Mouse (Mus musculus) T-helper 1 cell (primary cell): ENCODE results near the gene Rbl1.

Experiments used
- in situ Hi-C: fragments of 300-600 bp; cut with MboI, MseI; formaldehyde crosslinking; loops from one replicate; pipeline ENCODE4 v1.15.1; 2025; ENCODE audit warnings: high pct_unique_total_duplicates

Rbl1 gene

GRCm38 (mm10) chr2:157134479-157134931 lies 69.8 kb downstream of the Rbl1 start:
- in situ Hi-C loops = no loop called here

- in situ Hi-C loops = no loop called here
Observed at GRCm38 (mm10) chr2:157133769-157134478, 70.4 kb downstream of the Rbl1 start.

GRCm38 (mm10) chr2:157132686-157133540 lies 71.4 kb downstream of the Rbl1 start:
- in situ Hi-C loops = no loop called here

GRCm38 (mm10) chr2:157132086-157132485 lies 72.2 kb downstream of the Rbl1 start:
- in situ Hi-C loops = no loop called here

GRCm38 (mm10) chr2:157130813-157131514 lies 73.4 kb downstream of the Rbl1 start:
- in situ Hi-C loops = no loop called here

- in situ Hi-C loops = no loop called here
Observed at GRCm38 (mm10) chr2:157129601-157130164, 74.7 kb downstream of the Rbl1 start.

GRCm38 (mm10) chr2:157129096-157129495 lies 75.2 kb downstream of the Rbl1 start:
- in situ Hi-C loops = no loop called here

GRCm38 (mm10) chr2:157128072-157128471 lies 76.3 kb downstream of the Rbl1 start:
- in situ Hi-C loops = no loop called here

GRCm38 (mm10) chr2:157127370-157127769 lies 77.0 kb downstream of the Rbl1 start:
- in situ Hi-C loops = no loop called here

GRCm38 (mm10) chr2:157125246-157125645 lies 79.1 kb downstream of the Rbl1 start:
- in situ Hi-C loops = no loop called here

GRCm38 (mm10) chr2:157121766-157122165 lies 82.6 kb downstream of the Rbl1 start:
- in situ Hi-C loops = no loop called here

GRCm38 (mm10) chr2:157119075-157119474 lies 85.3 kb downstream of the Rbl1 start:
- in situ Hi-C loops = no loop called here

GRCm38 (mm10) chr2:157118556-157118955 lies 85.8 kb downstream of the Rbl1 start:
- in situ Hi-C loops = no loop called here

- in situ Hi-C loops = no loop called here
Observed at GRCm38 (mm10) chr2:157116964-157117363, 87.4 kb downstream of the Rbl1 start.

GRCm38 (mm10) chr2:157108236-157108635 lies 96.1 kb downstream of the Rbl1 start:
- in situ Hi-C loops = no loop called here

GRCm38 (mm10) chr2:157104454-157104853 lies 99.9 kb downstream of the Rbl1 start:
- in situ Hi-C loops = no loop called here

- in situ Hi-C loops = no loop called here
Observed at GRCm38 (mm10) chr2:157102256-157102655, 102.1 kb downstream of the Rbl1 start.

- in situ Hi-C loops = no loop called here
Observed at GRCm38 (mm10) chr2:157101650-157102049, 102.7 kb downstream of the Rbl1 start.

- in situ Hi-C loops = no loop called here
Observed at GRCm38 (mm10) chr2:157100319-157100605, 104.1 kb downstream of the Rbl1 start.

GRCm38 (mm10) chr2:157099532-157100318 lies 104.6 kb downstream of the Rbl1 start:
- in situ Hi-C loops = no loop called here
